Comparison of ENCODE assay signal across 22 mouse cellular contexts in genomic region chr8:22403235-22403634, GRCm38 (mm10).
"Had no signal": no experiment of that assay in that cellular context is flagged by ENCODE, and none has a peak within 500 bp of the region (broad histone marks: within the 10 kb centered on the region; RNA-seq: fewer than 3 reads in every experiment).

No protein-coding gene starts in this region.

- H3K4me1 ChIP-seq: limb, embryonic 10.5 days; neural tube, embryonic 12.5 days had no signal

- H3K4me2 ChIP-seq: kidney, embryonic 15.5 days; limb, embryonic 13.5 days; liver, embryonic 13.5 days; lung, embryonic 14.5 days; midbrain, embryonic 12.5 days; midbrain, embryonic 15.5 days; neural tube, embryonic 12.5 days; neural tube, embryonic 15.5 days; stomach, embryonic 15.5 days had no signal

- DNase-seq: kidney, adult 18-20 months; kidney, postnatal 25 days; layer of hippocampus, adult 9-11 months; liver; liver, embryonic 13.5 days; lung, embryonic 14.5 days; retina, postnatal 1 day; right cerebral cortex, postnatal 25 days; spleen, adult 18-20 months; thymus, adult 2 months; thymus, postnatal 14 days had no signal

- H3K9ac ChIP-seq: kidney, embryonic 15.5 days; limb, embryonic 13.5 days; liver, embryonic 13.5 days; lung, embryonic 14.5 days; midbrain, embryonic 12.5 days; midbrain, embryonic 15.5 days; neural tube, embryonic 12.5 days; neural tube, embryonic 15.5 days; stomach, embryonic 15.5 days had no signal

- H3K36me3 ChIP-seq: kidney, embryonic 15.5 days; limb, embryonic 10.5 days; limb, embryonic 13.5 days; liver, embryonic 13.5 days; midbrain, embryonic 12.5 days; midbrain, embryonic 15.5 days; neural tube, embryonic 12.5 days; neural tube, embryonic 15.5 days; stomach, embryonic 15.5 days had no signal

- H3K9me3 ChIP-seq: kidney, embryonic 15.5 days; limb, embryonic 10.5 days; limb, embryonic 13.5 days; liver, embryonic 13.5 days; midbrain, embryonic 12.5 days; midbrain, embryonic 15.5 days; neural tube, embryonic 15.5 days; stomach, embryonic 15.5 days had no signal

- H3K4me3 ChIP-seq: kidney, embryonic 15.5 days; layer of hippocampus, adult 2 months; limb, embryonic 10.5 days; limb, embryonic 13.5 days; liver, embryonic 13.5 days; midbrain, embryonic 12.5 days; midbrain, embryonic 15.5 days; neural tube, embryonic 12.5 days; neural tube, embryonic 15.5 days; stomach, embryonic 15.5 days had no signal

- ATAC-seq: lung, postnatal 0 days; midbrain, embryonic 15.5 days had no signal

- H3K27me3 ChIP-seq: kidney, embryonic 15.5 days; limb, embryonic 13.5 days; midbrain, embryonic 12.5 days; midbrain, embryonic 15.5 days; neural tube, embryonic 12.5 days; neural tube, embryonic 15.5 days; stomach, embryonic 15.5 days had no signal

- H3K27ac ChIP-seq: kidney, embryonic 15.5 days; layer of hippocampus, adult 2 months; limb, embryonic 10.5 days; limb, embryonic 13.5 days; liver, embryonic 13.5 days; macrophage; midbrain, embryonic 12.5 days; midbrain, embryonic 15.5 days; neural tube, embryonic 12.5 days; neural tube, embryonic 15.5 days; stomach, embryonic 15.5 days had no signal
